Mouse (Mus musculus) C2C12 (cell line): ENCODE measurements around the gene Alx1. TPM values are rescaled to one million over a fixed set of nuclear protein-coding genes. Genes with fewer than 3 reads are reported as not detected.
A peak's percentile ranks its signal among the peaks of the same experiment; 100 is the strongest.

Source experiments
- H3K27me3 ChIP-seq: one replicate; pipeline ENCODE4 v1.6.1; 2011; ENCODE audit not compliant: control insufficient read depth, insufficient read depth, insufficient read length
- H3K36me3 ChIP-seq: one replicate; pipeline ENCODE4 v1.6.1; 2011; ENCODE audit not compliant: control insufficient read depth, insufficient read depth
- H3K4me3 ChIP-seq: one replicate; pipeline ENCODE4 v1.5.1; 2011; ENCODE audit warnings: mild to moderate bottlenecking, control low read depth; ENCODE audit not compliant: poor library complexity, insufficient read depth, severe bottlenecking
- H3K79me2 ChIP-seq: one replicate; pipeline ENCODE4 v1.6.1; 2011; ENCODE audit not compliant: control insufficient read depth, insufficient read depth
- H3K79me3 ChIP-seq: one replicate; pipeline ENCODE4 v1.6.1; 2011; ENCODE audit warnings: low read depth, control low read depth
- H3ac ChIP-seq: one replicate; pipeline ENCODE3; 2011; ENCODE audit warnings: low read depth; ENCODE audit not compliant: control insufficient read depth, insufficient read length
- CEBPB ChIP-seq: IDR thresholded peaks from one replicate; pipeline ENCODE4 v1.6.1; 2011; ENCODE audit warnings: low read depth, mild to moderate bottlenecking, control low read depth, moderate library complexity
- CTCF ChIP-seq: IDR thresholded peaks from one replicate; pipeline ENCODE4 v1.5.1; 2011; ENCODE audit not compliant: control insufficient read depth, insufficient read depth, insufficient read length
- FOSL1 ChIP-seq: IDR thresholded peaks from one replicate; pipeline ENCODE4 v1.8.0; 2011; ENCODE audit warnings: mild to moderate bottlenecking, low read length; ENCODE audit not compliant: poor library complexity, insufficient read depth, severe bottlenecking
- MAX ChIP-seq: IDR thresholded peaks from one replicate; pipeline ENCODE4 v1.6.1; 2011; ENCODE audit warnings: mild to moderate bottlenecking, control low read depth
- MYOD1 ChIP-seq: IDR thresholded peaks from one replicate; pipeline ENCODE4 v1.6.1; 2011; ENCODE audit warnings: low read depth; ENCODE audit not compliant: control insufficient read depth, insufficient read length
- MYOG ChIP-seq: IDR thresholded peaks from one replicate; pipeline ENCODE4 v1.6.1; 2011; ENCODE audit not compliant: control insufficient read depth, insufficient read length; ENCODE audit errors: extremely low read depth
- USF1 ChIP-seq: IDR thresholded peaks from one replicate; pipeline ENCODE4 v1.6.1; 2011; ENCODE audit warnings: low read depth, mild to moderate bottlenecking, control low read depth, moderate library complexity
- polyA plus RNA-seq: library from polyadenylated mRNA; unstranded; fragments of >200 nt; fragmentation: generic; extraction: Trizol; gene quantifications from one replicate; pipeline ENCODE4 v1.2.1, GENCODE M21; 2012; ENCODE audit warnings: missing spikeins

Alx1 gene
- polyA plus RNA-seq, 1 experiment = 1.5 TPM

DNA sequence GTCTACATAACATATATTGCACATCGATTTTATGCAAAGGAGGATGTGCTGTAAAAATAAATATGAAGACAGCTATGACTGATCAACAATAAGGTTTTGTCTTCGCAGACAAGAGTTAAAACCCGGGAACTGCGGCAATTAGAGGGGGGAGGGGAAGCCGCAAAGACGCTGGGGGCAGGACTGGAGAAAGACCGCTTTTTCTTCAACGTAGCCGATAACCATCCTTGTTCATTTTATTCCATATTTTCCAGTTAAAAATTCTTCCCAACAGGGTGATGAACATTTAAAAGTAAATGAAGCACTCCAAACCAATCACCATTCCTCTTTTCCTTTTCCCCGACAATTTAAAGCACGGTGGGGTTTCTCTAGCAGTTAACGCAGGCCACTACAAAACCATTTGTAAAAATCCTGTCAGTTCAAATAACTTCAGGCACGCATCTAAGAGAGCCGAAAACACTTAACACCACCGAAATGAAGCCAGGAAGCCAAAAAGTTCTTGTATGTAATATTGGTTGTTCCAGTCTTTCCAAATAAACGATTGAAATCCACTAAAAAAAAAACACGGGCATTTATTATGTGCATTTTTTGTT lies 3.3 kb downstream of the Alx1 start:
- H3ac ChIP-seq = no peak overlapping the region
- TF ChIP-seq MYOD1 = no peak
- no peak for TF ChIP-seq CTCF
- no peak for TF ChIP-seq USF1
- no peak for TF ChIP-seq CEBPB
- no peak for TF ChIP-seq FOSL1
- TF ChIP-seq MAX = no peak
- TF ChIP-seq MYOG = no peak
- H3K36me3 ChIP-seq = no peaks in the 10 kb centered on the region
- H3K4me3 ChIP-seq = no peak overlapping the region
- H3K79me3 ChIP-seq = no peaks in the 10 kb centered on the region
- H3K79me2 ChIP-seq = no peaks in the 10 kb centered on the region
- no peaks in the 10 kb centered on the region for H3K27me3 ChIP-seq

DNA sequence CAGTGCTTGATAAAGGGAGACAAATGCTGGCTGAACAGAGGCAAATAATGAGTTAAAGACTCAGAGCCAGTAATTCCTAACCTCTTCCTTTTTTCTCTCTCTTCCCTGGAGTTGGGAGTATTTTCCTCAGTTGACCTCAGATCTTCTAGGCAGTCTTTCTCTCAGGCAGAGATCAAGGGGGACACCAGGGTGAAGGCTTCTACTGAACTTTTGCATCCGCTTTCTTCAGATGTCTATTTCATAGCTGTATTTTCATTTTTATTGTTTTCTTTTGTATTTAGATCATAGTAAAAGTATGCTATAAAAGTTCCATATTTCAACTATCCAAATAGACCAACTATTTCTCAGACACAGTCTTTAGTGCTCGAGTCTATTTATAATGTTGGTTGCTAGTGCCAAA lies 27.5 kb downstream of the Alx1 start:
- Histone ChIP-seq H3K79me3 (no peaks in the 10 kb centered on the region), H3K27me3 (no peaks in the 10 kb centered on the region), H3K36me3 (no peaks in the 10 kb centered on the region), H3K4me3 (no peak overlapping the region), H3ac (no peak overlapping the region), H3K79me2 (no peaks in the 10 kb centered on the region)
- no peak for TF ChIP-seq CEBPB
- no peak for TF ChIP-seq CTCF
- no peak for TF ChIP-seq MYOG
- no peak for TF ChIP-seq FOSL1
- no peak for TF ChIP-seq MYOD1
- TF ChIP-seq USF1 = no peak
- no peak for TF ChIP-seq MAX

DNA sequence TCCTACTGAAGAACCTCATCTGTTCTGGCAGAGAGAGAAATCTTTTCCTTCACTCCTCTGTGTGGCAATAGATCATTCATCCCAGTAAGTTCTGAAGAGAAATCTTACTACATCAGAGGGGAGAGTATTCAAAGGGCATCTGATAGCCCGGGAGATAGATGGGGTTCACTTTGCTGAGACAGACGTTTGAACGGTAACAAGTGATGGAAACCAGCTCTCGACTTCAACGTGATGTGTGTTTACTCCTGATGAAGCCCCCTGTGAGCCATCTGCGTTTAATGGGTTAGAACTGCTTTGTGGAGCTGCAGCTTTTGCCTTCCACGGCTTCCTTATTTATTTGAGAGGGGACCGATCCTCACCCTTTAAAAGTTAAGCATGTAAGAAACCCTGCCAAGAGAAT lies 29.1 kb downstream of the Alx1 start:
- Histone ChIP-seq H3K36me3 (no peaks in the 10 kb centered on the region), H3K79me3 (no peaks in the 10 kb centered on the region), H3K27me3 (no peaks in the 10 kb centered on the region), H3ac (no peak overlapping the region), H3K79me2 (no peaks in the 10 kb centered on the region), H3K4me3 (no peak overlapping the region)
- TF ChIP-seq FOSL1 = no peak
- no peak for TF ChIP-seq MYOD1
- TF ChIP-seq CEBPB = no peak
- no peak for TF ChIP-seq USF1
- TF ChIP-seq MYOG = no peak
- no peak for TF ChIP-seq CTCF
- no peak for TF ChIP-seq MAX

DNA sequence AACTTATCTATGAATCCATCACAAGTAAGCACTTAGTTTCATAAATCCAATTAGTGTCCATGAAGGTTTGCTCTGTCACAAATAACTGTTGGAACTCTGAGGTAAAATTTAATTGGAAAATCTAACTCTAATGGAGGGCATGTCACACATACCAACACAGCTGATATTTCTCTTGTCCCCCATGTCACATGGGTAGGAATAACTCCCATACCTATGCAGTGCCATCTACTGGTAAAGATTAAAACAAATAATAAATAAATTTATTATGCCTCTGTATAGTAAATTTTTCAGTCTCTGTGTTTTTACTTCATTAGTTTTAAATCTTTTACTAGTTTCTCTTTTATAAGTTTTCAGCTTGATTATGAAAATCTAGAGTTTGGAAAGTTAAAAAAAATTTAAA lies 30.4 kb downstream of the Alx1 start:
- Histone ChIP-seq H3K4me3 (no peak overlapping the region), H3K27me3 (no peaks in the 10 kb centered on the region), H3K79me3 (no peaks in the 10 kb centered on the region), H3K36me3 (no peaks in the 10 kb centered on the region), H3K79me2 (no peaks in the 10 kb centered on the region), H3ac (no peak overlapping the region)
- no peak for TF ChIP-seq CEBPB
- peak; percentile 11 for TF ChIP-seq USF1
- no peak for TF ChIP-seq MYOD1
- no peak for TF ChIP-seq MAX

DNA sequence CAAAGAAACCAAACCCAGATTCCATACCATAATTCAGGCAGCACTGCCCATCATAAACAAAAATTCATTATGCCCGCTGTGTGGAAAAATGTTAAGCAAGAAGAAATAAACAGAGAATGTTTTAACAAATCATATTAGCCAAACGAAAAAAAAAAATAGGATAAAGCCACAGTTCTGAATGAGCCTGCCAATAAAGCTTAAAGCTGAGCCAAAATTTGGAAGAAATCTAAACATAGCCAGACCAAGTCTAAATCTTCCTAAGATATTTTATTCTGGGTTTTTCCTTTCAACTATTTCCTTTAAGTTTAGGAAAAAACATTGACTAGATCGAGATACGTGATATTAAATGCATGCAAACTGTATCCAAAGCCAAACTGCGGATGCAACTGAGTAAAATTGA lies 54.9 kb downstream of the Alx1 start:
- Histone ChIP-seq H3K4me3 (no peak overlapping the region), H3ac (no peak overlapping the region), H3K79me3 (no peaks in the 10 kb centered on the region), H3K36me3 (no peaks in the 10 kb centered on the region), H3K27me3 (no peaks in the 10 kb centered on the region), H3K79me2 (no peaks in the 10 kb centered on the region)
- no peak for TF ChIP-seq FOSL1
- TF ChIP-seq MYOG = no peak
- TF ChIP-seq CEBPB = no peak
- TF ChIP-seq CTCF = no peak
- no peak for TF ChIP-seq MAX
- TF ChIP-seq USF1 = no peak
- TF ChIP-seq MYOD1 = no peak

DNA sequence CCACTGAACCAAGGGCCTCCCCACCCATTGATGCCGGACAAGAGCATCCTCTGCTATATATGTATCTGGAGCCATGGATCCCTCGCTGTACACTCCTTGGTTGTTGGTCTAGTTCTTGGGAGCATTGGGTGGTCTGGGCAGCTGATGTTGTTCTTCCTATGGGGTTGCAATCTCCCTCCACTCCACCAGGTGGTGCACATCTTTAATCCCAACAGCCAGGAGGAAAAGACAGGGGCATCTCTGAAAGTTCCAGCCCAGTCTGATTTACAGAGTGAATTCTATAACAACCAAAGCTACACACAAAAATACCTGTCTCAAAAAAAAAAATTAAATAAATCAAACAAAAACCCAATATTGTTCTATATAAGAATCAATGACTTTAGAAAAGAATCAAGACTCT lies 70.4 kb downstream of the Alx1 start:
- no peaks in the 10 kb centered on the region for H3K79me2 ChIP-seq
- H3ac ChIP-seq = no peak overlapping the region
- H3K36me3 ChIP-seq = no peaks in the 10 kb centered on the region
- no peaks in the 10 kb centered on the region for H3K79me3 ChIP-seq
- TF ChIP-seq CEBPB (no peak), FOSL1 (no peak), MYOG (no peak), MYOD1 (no peak), MAX (no peak)
- H3K4me3 ChIP-seq = no peak overlapping the region
- H3K27me3 ChIP-seq = no peaks in the 10 kb centered on the region

Other genes starting within 250 kb of the Alx1 start
- gene Lrriq1, start 206.1 kb upstream of the Alx1 start, polyA plus RNA-seq = not detected